Mouse (Mus musculus) left cerebral cortex, postnatal 25 days (tissue): ENCODE results near the gene Ndufa13. TPM values are rescaled to one million over a fixed set of nuclear protein-coding genes. Genes with fewer than 3 reads are reported as not detected.
"Not testable (repeated sequence)": the region's sequence is repeated elsewhere in the genome, so short reads cannot be mapped to it uniquely, and the experiment has no call there.

Experiments
- DNase-seq, 2 experiments: peaks; one replicate each; pipeline ENCODE4 v3.0.0; 2022; ENCODE audit warnings: low spot score in 2 of 2, mixed read lengths in 1 of 2
- intact Hi-C: fragments of 180-260 bp; cut with DNase I; formaldehyde crosslinking; loops from one replicate; pipeline ENCODE4 v1.15.1; 2025
- total RNA-seq, 2 experiments: library from RNA; stranded (reverse); gene quantifications; 2 replicates each; pipeline ENCODE4 v1.2.3; 2021

Gene Ndufa13
- total RNA-seq = 100 to 1,000 TPM; 153 to 154 TPM

- intact Hi-C loops = loop anchor here (5.0 kb wide), 1 partner anchor 310 kb away; the partner anchor contains the start of gene Slc25a42
- no peak for DNase-seq
Measured at GRCm38 (mm10) chr8:69902163-69903062, at the start of gene Ndufa13, which contains the start of the genes Tssk6 and Yjefn3. Ndufa13 (minus strand) TSS chr8:69902558. Tssk6 (plus strand) TSS chr8:69902184. Yjefn3 (minus strand) TSS chr8:69902712.

DNA sequence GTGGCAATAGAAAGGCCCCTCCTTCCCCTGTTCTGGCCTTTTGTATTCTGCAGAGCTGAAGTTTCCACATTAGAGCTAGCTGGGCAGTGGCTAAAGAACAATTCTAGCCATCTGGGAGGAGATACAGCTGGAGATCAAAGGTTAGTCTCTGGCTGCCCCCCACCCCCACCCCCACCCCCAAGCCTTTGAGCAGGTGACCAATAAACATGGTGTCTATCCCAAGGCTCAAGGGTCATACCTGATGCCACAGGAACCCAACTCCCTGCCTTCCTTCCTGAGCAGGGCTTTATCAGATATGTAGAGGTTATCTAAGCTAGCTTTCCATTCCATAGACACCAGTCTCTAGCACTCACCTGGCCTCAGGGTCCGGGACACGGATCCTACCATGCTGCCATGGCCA is 47.9 kb upstream of the Ndufa13 start:
- intact Hi-C loops = no loop called here
- DNase-seq = no peak

GRCm38 (mm10) chr8:69942495-69942894 is 40.1 kb upstream of the Ndufa13 start:
- DNase-seq, intact Hi-C loops: not testable (repeated sequence)

DNA sequence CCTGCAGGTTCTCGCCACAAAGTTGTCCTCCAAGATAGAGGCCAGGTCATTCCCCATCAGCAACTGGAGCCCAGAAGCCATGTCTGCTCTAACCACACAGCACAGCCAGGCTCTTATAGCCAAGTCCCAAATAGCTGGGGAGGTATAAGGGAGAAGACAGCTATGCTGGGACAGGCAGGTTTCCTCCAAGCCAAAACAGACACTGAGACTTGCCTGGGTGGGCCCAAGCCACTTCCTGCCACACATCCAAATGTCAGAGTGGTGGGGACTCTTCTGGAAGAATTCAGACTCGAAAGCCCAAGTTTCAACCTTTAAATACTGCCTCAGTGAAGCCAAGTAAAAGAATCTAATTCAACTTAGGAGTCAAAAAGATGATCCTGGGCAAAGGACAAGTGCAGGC is 38.0 kb upstream of the Ndufa13 start:
- no peak for DNase-seq
- intact Hi-C loops = no loop called here

GRCm38 (mm10) chr8:69939633-69940032 is 37.3 kb upstream of the Ndufa13 start:
- intact Hi-C loops = no loop called here
- no peak for DNase-seq

GRCm38 (mm10) chr8:69938245-69938982 is 36.1 kb upstream of the Ndufa13 start:
- no peak for DNase-seq
- intact Hi-C loops = no loop called here

DNA sequence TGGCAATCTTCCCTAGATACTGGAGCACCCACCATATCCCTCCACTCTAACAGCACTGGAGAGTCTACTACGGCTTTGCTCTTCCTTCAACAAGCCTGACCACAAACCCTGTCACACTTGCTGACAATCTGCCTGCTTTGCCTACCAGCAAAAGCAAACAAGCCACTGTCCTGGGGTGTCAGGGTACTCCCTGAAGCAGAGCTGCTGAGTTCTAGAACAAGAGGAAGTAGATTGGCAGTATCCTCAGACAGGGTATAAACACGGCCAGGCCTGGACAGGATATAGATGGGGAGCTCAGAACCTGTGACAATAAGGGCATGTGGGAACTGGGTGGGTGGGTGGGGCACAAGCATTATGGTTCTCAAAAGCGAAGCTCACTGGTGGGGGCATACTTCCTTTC is 35.1 kb upstream of the Ndufa13 start:
- no peak for DNase-seq
- intact Hi-C loops = no loop called here

DNA sequence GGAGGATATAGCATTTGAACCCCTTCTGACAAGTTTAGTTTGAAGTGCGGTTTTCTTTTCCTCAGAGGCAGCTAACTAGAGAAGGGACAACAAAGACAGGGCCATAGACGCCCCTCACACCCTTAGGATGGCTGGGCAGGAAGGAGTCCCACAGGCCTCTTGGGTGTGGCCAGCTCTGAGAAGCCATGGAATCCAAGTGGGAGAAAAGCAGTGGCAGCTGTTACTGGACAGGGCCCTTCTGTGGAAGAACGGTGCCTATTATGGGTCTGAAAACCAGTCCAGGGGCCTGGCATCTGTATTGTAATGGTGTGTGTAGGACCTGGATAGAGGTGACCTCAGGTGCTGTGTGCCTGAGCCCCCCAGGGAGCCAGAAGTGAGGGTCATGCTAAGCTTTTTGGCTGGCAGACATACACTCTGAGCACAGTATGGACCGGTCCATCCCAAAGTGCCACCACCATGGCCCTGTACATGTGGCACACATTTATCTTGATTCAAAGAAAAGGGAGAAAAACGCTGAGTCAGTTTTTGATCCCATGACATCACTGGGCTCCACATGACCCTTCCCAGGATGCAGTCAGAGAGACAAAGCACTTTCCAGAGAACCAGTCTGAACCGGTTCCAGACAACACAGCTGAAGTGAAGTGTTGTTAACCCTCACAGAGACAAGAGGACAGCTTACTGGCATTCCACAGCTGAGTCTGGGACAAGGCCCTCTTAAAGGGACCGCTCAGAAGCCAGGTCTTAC is 33.9 kb upstream of the Ndufa13 start:
- intact Hi-C loops = no loop called here
- peak in 1 of 2 experiments; percentile 18 for DNase-seq

GRCm38 (mm10) chr8:69935431-69935830 is 33.1 kb upstream of the Ndufa13 start:
- DNase-seq = no peak
- intact Hi-C loops = no loop called here

DNA sequence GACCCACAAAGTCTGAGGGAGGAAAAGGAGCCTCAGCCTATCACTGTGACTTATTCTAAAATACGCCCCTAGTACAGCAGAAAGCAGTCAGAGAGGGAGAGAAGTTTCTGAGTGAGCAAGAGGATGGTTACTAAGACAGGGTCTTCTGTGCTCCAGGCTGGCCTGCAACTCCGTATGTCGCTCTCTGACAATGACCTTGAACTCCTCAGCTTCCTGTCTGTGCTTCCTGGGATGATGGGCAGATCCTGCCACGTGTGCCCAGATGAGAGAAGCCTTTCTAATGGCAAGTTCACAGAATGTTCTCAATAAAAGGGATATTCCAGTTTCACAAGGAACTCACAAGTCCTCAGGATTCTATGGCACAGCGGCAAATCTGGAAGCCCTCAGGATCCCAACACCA is 32.2 kb upstream of the Ndufa13 start:
- DNase-seq = no peak
- intact Hi-C loops = no loop called here

GRCm38 (mm10) chr8:69933811-69934210 is 31.5 kb upstream of the Ndufa13 start:
- DNase-seq = no peak
- intact Hi-C loops = no loop called here

GRCm38 (mm10) chr8:69926901-69927300 is 24.5 kb upstream of the Ndufa13 start:
- intact Hi-C loops = no loop called here
- DNase-seq = no peak

DNA sequence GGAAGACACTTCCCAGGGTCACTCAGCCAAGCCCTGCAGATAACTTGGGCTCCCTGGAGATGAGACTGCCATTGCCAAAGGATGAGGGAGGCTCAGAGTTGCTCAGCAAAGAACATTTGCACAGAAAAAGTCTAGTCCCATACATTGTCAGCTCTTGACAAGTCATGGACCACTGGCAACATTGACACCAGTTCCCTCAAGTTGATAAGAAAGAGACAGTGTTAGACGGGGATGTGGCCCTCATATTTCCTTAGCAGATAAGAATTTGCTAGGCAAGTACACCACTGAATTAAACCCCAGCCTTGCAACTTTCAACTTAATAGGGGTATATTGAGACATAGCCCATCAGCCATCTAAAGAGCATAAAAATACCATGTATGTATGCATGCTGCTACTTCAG is 21.6 kb upstream of the Ndufa13 start:
- no peak for DNase-seq
- intact Hi-C loops = no loop called here

- no peak for DNase-seq
- intact Hi-C loops = no loop called here
Measured at GRCm38 (mm10) chr8:69921141-69921540, 18.8 kb upstream of the Ndufa13 start.

- intact Hi-C loops = loop anchor here (1.0 to 2.0 kb wide), 3 partner anchors 43 to 247 kb away; no protein-coding TSS in a partner anchor
- peak in 1 of 2 experiments; percentile 42 for DNase-seq
Measured at GRCm38 (mm10) chr8:69919876-69920662, 17.7 kb upstream of the Ndufa13 start.

DNA sequence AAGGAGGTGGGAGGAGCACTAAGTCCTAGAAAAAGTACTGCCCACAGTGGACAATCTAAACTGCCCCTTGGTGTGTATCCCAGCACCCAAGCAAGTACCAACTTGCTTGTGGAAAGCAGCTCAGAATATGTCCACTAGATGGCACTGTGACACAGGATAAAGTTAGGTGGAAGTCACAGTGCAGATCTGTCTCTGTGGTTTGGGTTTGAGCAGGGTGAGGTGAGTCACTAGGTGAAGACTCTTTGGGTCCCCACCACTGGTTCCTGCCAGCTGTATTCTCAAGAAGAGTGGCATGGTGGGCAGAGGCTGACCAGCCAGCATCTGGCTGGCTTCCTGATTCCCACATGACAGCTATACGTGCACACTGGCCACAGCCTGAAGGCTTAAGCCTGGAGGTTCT is 16.7 kb upstream of the Ndufa13 start:
- DNase-seq = peak; percentile 83 to 88
- intact Hi-C loops = loop anchor here (1.0 to 2.0 kb wide), 3 partner anchors 42 to 248 kb away; no protein-coding TSS in a partner anchor

DNA sequence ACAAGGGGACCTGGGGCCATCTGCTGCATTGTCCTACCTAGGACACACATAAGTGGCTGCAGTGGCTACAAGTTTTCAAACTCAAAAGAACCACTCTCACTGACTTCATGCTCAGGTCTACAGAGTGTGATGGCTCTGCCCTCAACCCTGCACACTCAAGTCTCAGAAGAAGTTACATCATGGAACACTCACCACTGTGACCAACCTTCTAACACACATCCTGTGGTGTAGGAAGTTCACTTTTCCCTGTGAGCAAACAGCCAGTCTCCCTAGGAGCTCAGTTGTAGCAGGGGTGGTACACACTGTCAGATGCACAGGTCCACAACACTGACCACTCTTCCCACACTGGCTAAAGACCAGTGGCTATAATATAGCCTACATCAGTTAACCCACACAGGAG is 16.1 kb upstream of the Ndufa13 start:
- intact Hi-C loops = loop anchor here (2.0 kb wide), 2 partner anchors 42 to 248 kb away; no protein-coding TSS in a partner anchor
- DNase-seq = no peak

GRCm38 (mm10) chr8:69915748-69916147 is 13.4 kb upstream of the Ndufa13 start:
- peak; percentile 40 to 72 for DNase-seq
- intact Hi-C loops = no loop called here

- no peak for DNase-seq
- intact Hi-C loops = no loop called here
Measured at GRCm38 (mm10) chr8:69914526-69914925, 12.2 kb upstream of the Ndufa13 start.
